Mouse (Mus musculus): Measurements from ENCODE around the gene Sp7. TPM values are rescaled to one million over a fixed set of nuclear protein-coding genes. Genes with fewer than 3 reads are reported as not detected.

Sp7 gene
- total RNA-seq, 2 experiments from 2014 or later, result 0.26 to 0.53 TPM

- no peak for DNase-seq (ENCODE audit: low spot score in 2 of 2)
- intact Hi-C loops (cut with DNase I), result no loop called here
These were observed 58.3 kb downstream of the Sp7 start for GRCm38 (mm10) chr15:102308717-102309116.

Other genes with a start within 250 kb of the Sp7 start
- gene Spryd3, start 230.9 kb downstream of the Sp7 start, total RNA-seq (2021), result 100 to 1,000 TPM; 143 to 152 TPM
- 10 to 100 TPM; 11.9 to 13.5 TPM for gene Igfbp6, start 222.8 kb downstream of the Sp7 start, total RNA-seq (2021)
- gene Soat2, start 216.7 kb downstream of the Sp7 start, total RNA-seq (2021), result not detected
- 10 to 100 TPM; 55.2 to 61.6 TPM for gene Zfp740, start 163.9 kb downstream of the Sp7 start, total RNA-seq (2021)
- gene Csad, start 162.5 kb downstream of the Sp7 start, total RNA-seq (2021), result 10 to 100 TPM; 29.7 to 30.4 TPM
- 1 to 10 TPM in 1 of 2 experiments, under 1 TPM in 1; 0.99 to 1.2 TPM for gene Itgb7, start 135.2 kb downstream of the Sp7 start, total RNA-seq (2021)
- 1 to 10 TPM; 8.3 to 9.4 TPM for gene Rarg, start 109.7 kb downstream of the Sp7 start, total RNA-seq (2021)
- gene Gm9918, start 96.6 kb downstream of the Sp7 start, total RNA-seq (2021), result not detected
- gene Mfsd5, start 87.7 kb downstream of the Sp7 start, total RNA-seq (2021), result 10 to 100 TPM; 36.8 to 40.6 TPM
- gene Espl1, start 70.9 kb downstream of the Sp7 start, total RNA-seq (2021), result 1 to 10 TPM; 1.8 to 2.3 TPM
- 100 to 1,000 TPM; 313 to 315 TPM for gene Pfdn5, start 41.1 kb downstream of the Sp7 start, total RNA-seq (2021)
- 10 to 100 TPM; 48.2 to 51.4 TPM for gene Myg1, start 35.5 kb downstream of the Sp7 start, total RNA-seq (2021)
- gene Aaas, start 16.4 kb downstream of the Sp7 start, total RNA-seq (2021), result 10 to 100 TPM; 17.5 to 18.8 TPM
- gene Sp1, start 39.0 kb upstream of the Sp7 start, total RNA-seq (2021), result 10 to 100 TPM; 23.2 to 24.5 TPM
- under 1 TPM; 0.51 to 0.75 TPM for gene Amhr2, start 78.2 kb upstream of the Sp7 start, total RNA-seq (2021)
- 10 to 100 TPM; 22.3 to 24.8 TPM for gene Prr13, start 91.8 kb upstream of the Sp7 start, total RNA-seq (2021)
- 100 to 1,000 TPM; 436 to 453 TPM for gene Pcbp2, start 103.4 kb upstream of the Sp7 start, total RNA-seq (2021)
- gene Gm10337, start 136.5 kb upstream of the Sp7 start, total RNA-seq (2021), result not detected
- gene Map3k12, start 149.9 kb upstream of the Sp7 start, total RNA-seq (2021), result 10 to 100 TPM; 93.7 to 94.0 TPM
- gene Tarbp2, start 151.0 kb upstream of the Sp7 start, total RNA-seq (2021), result 10 to 100 TPM; 32.4 to 34.2 TPM
- 1 to 10 TPM; 1.6 to 3.7 TPM for gene Npff, start 157.8 kb upstream of the Sp7 start, total RNA-seq (2021)

Data from left cerebral cortex, postnatal 14 days (tissue).